Mouse (Mus musculus) erythroblast, embryonic 14.5 days (primary cell): ENCODE measurements around the gene Evi5l.

Source experiments
- GATA1 ChIP-seq: IDR thresholded peaks from 2 replicates; pipeline ENCODE4 v1.6.1; 2012; ENCODE audit warnings: low read length, inconsistent platforms, mixed read lengths
- TAL1 ChIP-seq: IDR thresholded peaks from 3 replicates; pipeline ENCODE4 v1.6.1; 2012; ENCODE audit warnings: low read length, inconsistent platforms, mixed read lengths

GRCm38 (mm10) chr8:4207016-4207350 is 40.6 kb downstream of the Evi5l start:
- TF ChIP-seq TAL1: no peak
- no peak for TF ChIP-seq GATA1
